Mouse (Mus musculus) urinary bladder, postnatal 4 days (tissue): ENCODE results near the gene Gpr27.

Experiments
- DNase-seq, 2 experiments: peaks; one replicate each; pipeline ENCODE4 v3.0.0; 2021 to 2022; ENCODE audit warnings: low spot score in 2 of 2

The Gpr27 gene

DNA sequence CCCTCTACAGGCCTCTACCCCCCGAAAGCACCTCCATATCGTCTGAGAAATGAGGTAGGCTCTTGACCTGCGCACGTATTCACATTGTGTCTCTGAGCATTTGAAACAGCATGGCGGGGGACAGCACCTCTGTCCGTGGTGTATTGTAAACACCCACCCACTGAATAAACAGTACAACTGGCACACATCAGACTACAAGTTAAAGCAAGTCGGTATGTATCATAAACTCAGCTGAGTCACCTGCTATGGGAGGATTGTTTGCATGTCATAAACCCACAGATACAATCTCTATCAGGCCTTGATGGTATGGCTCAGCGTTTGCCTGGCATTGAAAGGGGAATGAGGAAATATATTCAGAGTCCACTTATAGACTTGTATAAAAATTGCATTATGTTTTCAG is 15.2 kb upstream of the Gpr27 start:
- DNase-seq, result no peak

DNA sequence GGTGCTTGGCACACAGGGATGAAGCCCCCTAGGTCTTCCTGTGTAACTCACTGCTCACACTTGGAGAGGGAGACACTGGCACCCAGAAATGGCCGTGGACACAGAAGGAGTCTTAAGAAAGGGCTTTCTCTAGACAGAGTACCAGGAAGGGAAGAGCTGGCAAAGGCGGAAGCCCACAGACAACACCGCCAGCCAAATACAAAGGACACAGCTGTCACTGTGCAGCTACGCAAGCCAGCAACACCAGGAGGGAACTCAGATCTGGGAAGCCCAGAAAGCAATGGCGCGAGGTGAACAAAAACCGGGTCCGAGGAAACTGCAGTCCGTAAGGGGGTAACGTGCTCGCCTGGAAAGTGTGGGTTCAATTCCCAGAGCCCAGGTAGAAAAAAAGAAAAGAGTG is 14.4 kb upstream of the Gpr27 start:
- DNase-seq, result no peak

DNA sequence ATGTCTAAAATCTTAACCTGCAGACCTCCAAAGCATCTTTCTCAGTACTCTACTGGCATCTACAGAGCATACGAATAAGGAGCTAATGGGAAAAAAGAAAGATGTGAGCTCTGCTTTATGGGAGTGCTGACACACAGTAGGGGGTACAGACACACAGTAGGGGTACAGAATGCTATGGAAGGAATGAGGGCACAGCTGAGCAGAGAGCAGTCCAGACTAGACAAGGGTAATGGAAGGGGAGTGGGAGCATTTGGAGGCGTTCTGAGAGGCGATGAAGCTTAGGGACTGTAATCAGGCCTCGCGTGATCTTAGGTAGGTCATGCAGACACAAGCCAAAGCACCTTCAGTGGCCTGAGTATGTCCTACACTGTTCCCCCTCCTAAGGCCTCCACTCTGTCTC is 8.5 kb upstream of the Gpr27 start:
- DNase-seq, result no peak

DNA sequence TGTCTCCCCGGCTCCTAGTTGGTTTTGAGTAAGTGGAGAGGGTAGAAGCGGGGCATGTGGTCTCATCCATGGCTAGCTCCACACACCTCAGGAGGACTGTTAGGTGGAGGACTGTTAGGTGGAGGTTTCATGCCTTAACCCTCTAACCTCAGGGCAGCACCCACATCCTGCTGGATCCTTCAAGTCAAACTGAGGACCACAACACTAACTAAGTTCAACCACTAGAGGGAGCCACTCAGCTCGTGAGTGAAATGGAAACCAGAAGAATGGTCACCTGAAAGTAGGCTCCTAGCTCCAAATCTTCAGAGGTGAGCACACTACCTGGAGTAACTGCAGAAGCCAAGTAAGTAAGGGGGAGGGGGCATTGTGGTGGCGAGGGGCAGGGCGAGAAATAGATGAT is 7.6 kb upstream of the Gpr27 start:
- DNase-seq, result no peak

DNA sequence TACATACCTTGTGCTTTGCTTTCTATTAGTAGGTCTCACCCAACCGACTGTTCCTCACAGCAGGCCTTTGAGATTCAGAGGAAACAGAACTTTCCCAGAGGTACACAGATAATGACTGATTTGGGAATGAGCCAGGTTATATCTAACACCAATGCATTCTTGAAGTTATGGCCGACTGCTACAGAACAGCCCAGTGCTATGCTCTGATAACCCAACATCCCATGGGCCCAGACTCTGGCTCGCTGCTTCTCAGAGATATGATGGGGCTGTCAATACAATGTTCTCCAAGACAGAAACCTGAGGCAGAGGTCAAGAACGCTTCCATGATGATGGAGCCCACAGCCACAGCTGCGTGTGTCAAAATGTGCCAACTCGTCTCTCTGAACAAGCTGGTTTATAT is 4.0 kb upstream of the Gpr27 start:
- DNase-seq, result no peak

DNA sequence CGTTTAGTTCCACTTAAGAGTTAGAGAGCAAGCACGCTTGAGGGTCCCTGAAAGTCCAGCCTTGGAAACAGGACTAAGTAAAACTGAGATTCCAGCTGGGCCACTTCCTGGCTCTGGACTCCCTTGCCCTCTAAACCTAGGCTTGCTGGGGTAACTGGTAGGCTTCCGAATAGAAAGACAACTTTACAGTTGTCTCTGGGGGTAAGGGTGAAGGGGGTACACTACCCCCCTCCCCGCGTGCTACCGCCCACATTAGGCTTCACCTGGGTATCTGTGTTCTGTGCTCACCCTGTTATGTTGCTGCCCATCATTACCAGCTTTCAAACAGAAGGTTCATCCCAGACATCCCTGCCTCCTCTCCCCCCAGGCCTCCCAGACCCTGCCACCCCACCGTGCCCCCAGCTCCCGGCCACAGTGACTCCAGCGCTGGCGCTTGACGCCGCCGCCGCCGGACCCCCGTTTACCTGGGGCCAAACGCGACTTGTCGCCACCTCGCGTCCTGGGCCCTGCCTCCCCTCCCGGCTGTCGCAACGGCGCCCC is 743 bp upstream of the Gpr27 start:
- DNase-seq, result no peak

DNA sequence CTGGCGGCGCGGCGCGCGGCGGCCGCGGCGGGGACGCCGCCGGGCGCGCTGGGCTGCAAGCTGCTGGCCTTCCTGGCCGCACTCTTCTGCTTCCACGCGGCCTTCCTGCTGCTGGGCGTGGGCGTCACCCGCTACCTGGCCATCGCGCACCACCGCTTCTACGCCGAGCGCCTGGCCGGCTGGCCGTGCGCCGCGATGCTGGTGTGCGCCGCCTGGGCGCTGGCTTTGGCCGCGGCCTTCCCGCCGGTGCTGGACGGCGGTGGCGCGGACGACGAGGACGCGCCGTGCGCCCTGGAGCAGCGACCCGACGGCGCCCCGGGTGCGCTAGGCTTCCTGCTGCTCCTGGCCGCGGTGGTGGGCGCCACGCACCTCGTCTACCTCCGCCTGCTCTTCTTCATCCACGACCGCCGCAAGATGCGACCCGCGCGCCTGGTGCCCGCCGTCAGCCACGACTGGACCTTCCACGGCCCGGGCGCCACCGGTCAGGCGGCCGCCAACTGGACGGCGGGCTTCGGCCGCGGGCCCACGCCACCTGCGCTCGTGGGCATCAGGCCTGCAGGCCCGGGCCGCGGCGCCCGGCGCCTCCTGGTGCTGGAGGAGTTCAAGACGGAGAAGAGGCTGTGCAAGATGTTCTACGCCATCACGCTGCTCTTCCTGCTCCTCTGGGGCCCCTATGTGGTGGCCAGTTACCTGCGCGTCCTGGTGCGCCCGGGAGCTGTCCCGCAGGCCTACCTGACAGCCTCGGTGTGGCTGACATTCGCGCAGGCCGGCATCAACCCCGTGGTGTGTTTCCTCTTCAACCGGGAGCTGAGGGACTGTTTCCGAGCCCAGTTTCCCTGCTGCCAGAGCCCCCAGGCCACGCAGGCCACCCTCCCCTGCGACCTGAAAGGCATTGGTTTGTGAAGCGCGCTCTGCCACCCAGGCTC is 700 bp downstream of the Gpr27 start:
- DNase-seq, result peak in 1 of 2 experiments; percentile 34

DNA sequence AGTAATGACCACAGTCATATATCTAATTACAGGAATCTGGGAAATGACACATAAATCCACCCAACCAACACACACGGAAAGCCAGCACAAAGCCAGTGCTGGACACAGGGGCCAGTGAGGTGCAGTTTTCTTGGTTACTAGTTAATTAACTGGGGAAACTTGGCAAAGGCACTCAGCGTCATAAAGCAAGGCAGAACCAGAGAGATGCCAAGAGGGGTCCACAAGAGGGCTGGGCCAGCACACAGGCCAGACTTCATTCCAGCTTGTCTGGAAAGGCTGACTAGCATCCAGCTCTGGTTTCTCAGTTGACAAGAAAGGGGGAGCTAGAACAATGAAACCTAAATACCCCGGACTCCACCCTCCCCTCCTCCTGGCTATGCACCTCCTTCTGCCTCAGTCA is 8.0 kb downstream of the Gpr27 start:
- no peak for DNase-seq

DNA sequence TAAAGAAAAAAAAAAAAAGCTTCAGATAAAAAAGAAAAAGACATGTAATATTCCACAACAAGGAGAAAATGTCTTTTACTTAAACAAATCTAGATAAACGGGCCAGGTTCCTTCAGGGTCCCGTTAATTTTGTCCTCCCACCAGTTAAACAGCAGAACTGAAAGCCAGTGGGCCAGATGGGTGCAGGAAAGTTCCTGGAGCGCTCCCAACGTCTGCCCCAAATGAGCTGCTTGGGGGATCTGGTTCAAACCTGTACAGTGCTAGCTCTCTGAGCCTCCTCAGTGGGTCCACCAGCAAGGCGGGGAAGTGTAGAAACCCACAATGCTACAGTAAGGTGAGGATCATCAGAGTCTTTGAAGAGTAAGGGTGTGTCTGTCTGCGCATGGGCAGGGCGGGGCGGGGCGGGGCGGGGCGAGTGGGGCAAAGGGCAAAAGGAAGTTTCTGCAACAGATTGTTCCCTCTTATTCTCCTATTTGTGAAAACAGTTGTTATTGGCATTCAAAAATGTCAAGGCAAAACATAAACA is 19.2 kb downstream of the Gpr27 start:
- peak in 1 of 2 experiments; percentile 45 for DNase-seq

DNA sequence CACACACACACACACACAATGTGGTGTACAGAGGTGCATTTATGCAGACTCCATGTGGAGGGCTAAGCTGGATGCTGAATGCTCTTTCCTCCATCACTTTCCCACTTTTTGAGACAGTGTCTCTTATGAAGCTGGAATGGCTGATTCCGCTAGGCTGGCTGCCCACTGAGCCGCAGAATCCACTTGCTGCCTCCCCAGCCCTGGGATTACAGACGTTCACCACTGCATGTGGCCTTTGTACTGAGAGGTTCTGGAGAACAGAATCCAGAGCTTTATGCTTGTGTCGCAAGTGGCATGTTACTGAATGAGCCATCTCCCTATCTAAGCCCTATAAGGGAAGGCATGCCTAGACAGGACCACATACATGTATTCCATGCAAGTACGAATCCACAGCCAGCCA is 20.8 kb downstream of the Gpr27 start:
- peak in 1 of 2 experiments; percentile 53 for DNase-seq

DNA sequence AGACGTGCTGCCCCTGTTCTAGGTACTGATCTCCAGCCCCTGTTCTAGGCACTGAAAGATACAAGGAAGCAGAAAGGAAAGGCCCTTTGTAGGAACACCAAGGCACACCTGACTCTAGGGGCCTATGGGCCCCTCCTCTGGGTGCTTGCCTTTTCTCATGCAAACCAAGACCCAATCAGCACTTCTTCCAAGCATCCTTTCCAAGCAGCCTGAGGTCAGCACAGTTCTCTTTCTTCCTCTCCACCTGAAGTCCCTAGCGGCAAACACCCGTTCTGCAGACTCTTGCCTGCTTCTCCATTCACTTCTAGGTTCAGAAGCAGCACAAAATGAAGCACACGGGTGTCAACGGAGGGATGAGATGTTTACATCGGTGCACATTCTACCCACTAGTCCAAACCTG is 22.7 kb downstream of the Gpr27 start:
- peak in 1 of 2 experiments; percentile 32 for DNase-seq

DNA sequence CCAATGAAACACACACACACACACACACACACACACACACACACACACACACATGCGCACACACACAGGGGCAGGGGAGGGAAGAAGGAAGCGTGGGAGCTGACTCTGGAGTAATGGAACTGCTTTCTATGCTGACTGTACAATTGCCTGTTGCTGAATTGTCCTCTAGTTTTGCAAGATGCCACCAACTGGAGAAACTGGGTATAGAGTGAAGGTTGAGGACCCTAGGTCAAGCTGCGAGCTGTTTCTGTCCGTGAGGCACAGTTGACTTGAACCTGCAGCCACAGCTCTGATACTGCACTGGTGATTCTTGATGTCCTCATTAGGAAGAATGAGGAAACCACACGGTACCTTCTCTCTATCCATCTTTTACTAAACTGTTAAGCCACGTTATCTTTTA is 23.4 kb downstream of the Gpr27 start:
- DNase-seq, result peak in 1 of 2 experiments; percentile 45

DNA sequence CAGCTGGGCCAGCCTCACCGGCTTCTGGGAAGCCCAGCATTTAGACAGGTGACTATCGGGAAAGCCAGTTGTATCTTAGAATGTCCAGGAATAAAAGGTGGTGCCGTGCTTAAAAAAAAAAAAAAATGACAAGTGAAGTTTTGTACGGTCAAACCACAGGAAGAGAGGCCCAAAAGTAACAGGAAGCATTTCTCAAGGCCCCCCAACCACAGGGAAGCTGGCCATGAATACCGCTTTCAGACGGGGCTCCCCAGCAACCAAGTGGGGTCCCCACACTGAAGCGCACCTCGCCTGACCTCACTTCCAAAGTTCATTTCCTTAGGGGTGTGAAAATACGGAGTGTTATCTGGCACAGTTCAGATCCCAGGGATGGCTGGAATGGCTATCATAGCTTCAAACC is 28.6 kb downstream of the Gpr27 start:
- DNase-seq, result no peak

DNA sequence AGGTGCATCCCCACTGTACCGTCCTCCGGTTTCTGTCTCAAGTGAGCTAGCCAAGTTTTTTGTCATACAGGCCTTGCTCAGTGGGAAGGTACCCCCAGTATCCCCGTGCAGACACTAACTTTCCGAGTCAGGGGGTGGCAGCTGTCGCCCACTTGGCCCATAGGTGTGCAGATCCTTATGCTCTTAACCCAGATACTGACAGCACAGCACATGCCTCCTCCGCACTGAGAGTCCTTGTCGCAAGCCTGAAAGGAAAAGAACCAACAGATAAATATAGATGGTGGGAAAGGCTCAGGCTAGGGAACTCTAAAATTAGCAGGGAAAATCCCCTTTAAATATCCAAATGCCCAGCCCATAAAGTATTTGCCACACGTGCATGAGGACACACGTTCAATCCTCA is 29.9 kb downstream of the Gpr27 start:
- no peak for DNase-seq

DNA sequence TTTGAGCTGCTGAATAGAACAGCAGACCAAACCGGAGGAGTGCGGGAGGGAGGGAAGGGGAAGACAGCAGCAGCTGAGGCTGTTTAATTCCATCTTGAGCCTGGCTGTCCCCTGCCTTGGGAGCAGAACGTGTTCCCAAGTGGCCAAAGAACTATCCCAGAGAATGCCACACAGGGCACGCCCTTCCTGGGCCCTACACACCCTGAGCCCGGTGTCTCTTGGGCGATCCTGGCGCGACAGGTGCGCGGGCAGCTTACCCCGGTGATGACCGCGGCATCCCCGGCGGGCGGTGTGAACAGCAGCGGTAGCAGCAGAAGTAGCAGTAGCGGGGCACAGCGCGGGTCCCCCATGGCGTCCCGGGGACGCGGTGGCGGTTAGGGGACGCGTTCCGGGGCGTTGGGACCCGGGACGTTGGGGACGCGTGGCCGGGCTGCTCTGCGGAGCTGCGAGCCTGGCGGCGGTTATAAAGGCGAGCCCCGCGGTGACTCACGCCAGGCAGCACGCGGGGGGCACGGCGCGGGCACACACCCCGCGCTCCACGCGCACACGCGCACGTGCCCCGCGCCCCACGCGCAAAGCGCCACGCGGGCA is 33.6 kb downstream of the Gpr27 start, which contains the start of gene Prok2:
Prok2 (minus strand) TSS at position 422 of the 591 bp plus-strand sequence.
- no peak for DNase-seq

DNA sequence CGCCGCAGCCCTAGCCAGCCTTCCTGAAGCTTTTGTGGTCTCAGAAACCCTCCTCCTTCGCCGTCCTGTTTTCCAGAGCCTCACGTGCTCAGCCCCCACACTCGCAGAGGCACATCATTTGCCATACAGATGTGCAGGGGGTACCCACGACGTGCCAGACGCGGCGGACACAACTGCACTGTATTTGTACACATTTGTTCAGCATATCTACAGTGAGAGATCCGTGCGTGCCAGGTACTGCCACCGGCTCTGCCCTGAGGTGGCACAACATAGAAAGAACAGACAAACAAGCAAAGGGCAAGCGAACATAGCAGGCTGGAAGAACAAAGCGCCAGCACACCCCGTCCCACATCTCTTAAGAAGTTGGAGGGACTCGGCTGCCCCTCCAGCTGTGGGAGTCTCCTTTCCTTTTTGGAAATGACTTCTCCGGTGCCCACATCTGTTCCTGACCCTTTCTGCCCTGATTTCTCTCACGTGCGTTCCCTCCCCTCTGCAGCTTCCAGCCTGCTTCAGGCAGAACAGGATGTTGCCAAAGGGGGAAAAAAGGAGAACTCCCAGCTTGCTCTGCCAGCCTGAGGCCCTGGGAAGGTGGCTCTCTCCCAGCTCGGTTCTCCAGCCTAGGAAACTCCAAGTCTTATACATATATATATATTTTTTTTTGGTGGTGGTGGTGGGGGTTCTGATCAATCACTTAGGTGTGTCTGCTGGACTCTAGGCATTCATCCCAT is 34.3 kb downstream of the Gpr27 start:
- no peak for DNase-seq

DNA sequence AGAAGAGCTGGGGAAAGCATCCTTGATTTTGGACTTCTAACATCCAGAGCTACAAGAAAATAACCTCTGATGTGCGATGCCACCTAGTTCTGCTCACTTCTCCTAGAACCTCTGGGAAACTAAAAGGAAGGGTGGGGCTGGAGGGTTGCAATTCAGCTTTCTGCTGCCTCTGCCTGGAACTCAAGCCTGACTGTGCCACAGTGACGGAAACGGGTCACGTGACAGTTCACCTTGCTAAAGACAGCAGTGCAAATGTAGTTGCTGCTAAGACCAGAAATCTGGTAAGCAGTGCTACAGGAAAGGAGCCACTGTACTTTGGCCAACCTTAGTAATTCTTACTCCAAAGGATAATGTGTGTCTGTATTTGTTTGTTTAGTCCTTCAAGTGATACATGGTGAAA is 37.4 kb downstream of the Gpr27 start:
- no peak for DNase-seq

DNA sequence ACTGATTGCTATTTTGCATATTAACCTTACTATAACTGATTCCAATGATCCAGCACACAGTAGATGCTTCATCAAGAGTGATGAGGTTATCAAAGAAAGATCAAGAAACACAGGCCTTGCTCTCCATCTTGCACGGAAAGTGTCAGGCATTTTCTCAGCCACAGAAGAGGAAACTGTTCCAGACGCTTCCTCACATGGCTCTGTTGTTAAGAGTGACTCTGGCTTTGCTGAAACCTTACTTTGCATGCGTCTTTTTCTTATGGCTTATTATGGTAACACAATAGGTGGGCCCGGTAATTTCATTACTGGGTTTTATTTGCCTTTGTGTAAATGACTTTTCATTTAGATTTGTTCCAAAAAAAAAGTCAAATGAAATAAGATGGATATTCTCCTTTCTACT is 39.4 kb downstream of the Gpr27 start:
- no peak for DNase-seq

DNA sequence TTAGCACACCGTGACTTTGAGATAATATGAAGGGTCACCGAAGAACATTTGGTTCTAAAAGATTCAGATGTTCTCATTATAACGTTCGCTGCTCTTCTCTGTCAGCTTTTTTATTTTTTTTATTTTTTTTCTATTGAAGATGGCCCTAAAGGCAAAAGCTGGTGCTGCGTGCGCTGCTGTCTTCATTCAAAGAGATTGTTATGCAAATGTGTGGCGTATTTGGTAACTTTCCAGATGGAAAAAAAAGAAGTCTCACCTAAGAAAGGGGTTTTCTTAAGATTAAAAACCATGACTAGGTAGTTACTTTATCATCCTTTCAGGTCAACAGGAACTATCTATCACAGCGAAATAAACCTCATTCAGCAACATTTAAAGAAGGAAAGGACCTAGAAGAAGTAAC is 40.2 kb downstream of the Gpr27 start:
- no peak for DNase-seq

DNA sequence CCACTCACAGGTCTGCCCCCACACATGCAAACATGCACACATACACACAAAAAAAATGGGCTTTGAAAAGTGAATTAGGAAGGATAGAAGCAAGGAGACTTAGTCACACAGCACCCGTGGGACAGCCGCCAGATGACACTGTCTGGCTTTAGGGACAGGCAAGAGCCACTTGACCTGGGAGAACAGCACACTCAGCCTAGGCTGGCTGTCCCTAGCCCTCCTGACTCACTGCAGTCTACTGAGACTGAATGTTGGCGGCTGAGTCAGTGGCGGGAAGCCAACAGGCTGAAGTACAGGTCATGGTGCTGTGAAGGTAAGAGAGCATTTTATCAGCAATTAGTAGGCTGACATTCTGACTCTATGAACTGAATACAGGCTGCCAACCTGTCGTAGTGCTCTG is 42.2 kb downstream of the Gpr27 start:
- no peak for DNase-seq

DNA sequence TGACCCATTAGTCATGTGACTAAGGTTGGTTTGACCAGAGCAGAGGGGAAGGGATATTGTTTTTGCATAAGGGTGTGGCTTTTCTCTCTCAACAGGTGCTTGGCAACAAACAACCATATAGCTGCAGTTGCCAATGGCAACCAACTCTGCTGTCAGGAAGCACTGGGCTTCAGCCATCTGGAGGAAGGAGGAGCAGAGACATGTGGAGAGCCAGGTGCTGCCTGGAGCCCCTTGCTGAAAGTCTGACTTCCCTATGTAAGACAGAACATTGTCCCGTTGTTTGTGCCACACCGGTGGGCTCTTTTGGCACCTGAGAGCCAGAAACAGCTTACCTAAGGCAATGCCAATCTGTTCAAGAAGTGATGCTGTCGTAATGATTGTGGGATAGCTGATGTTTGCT is 50.4 kb downstream of the Gpr27 start:
- no peak for DNase-seq
